Mouse (Mus musculus): ENCODE measurements around the gene Ppp1r21. TPM values are rescaled to one million over a fixed set of nuclear protein-coding genes. Genes with fewer than 3 reads are reported as not detected.

Gene Ppp1r21
- polyA plus RNA-seq, 1 experiment, result 47.7 TPM

- H3K4me1 ChIP-seq (ENCODE audit: control insufficient read depth, insufficient read depth, low read length), result peaks cover 17% of the 10 kb centered on the region
- TF ChIP-seq CTCF (conservative IDR thresholded peaks at IDR 0.05; ENCODE audit: insufficient read depth, insufficient read length, low read depth, low read length) (no peak), POLR2A (IDR thresholded peaks at IDR 0.05; ENCODE audit: low read depth, low read length) (no peak)
- no peaks in the 10 kb centered on the region for H3K36me3 ChIP-seq (ENCODE audit: control insufficient read depth, insufficient read depth, low read length)
- no peak overlapping the region for H3K27ac ChIP-seq (ENCODE audit: insufficient read depth, low read depth, low read length)
- DNase-seq, result no peak
- WGBS, result 92% methylated on average over 1 of the region's 1 CpGs
- H3K4me3 ChIP-seq (ENCODE audit: insufficient read depth, low read depth, low read length), result no peak overlapping the region
- no peaks in the 10 kb centered on the region for H3K27me3 ChIP-seq (replicated peaks; ENCODE audit: control insufficient read depth, insufficient read depth, low read length)
Measured at GRCm38 (mm10) chr17:88622711-88623110, 92.8 kb downstream of the Ppp1r21 start.

GRCm38 (mm10) chr17:88624386-88624785 lies 94.5 kb downstream of the Ppp1r21 start:
- WGBS, result 92% methylated on average over 4 of the region's 4 CpGs
- no peak for TF ChIP-seq CTCF (conservative IDR thresholded peaks at IDR 0.05; ENCODE audit: insufficient read depth, insufficient read length, low read depth, low read length)
- TF ChIP-seq POLR2A (IDR thresholded peaks at IDR 0.05; ENCODE audit: low read depth, low read length), result no peak

GRCm38 (mm10) chr17:88625350-88625749 lies 95.4 kb downstream of the Ppp1r21 start:
- DNase-seq, result no peak
- TF ChIP-seq CTCF (conservative IDR thresholded peaks at IDR 0.05; ENCODE audit: insufficient read depth, insufficient read length, low read depth, low read length) (no peak), POLR2A (IDR thresholded peaks at IDR 0.05; ENCODE audit: low read depth, low read length) (no peak)
- Histone ChIP-seq H3K27me3 (replicated peaks; ENCODE audit: control insufficient read depth, insufficient read depth, low read length) (no peaks in the 10 kb centered on the region), H3K36me3 (ENCODE audit: control insufficient read depth, insufficient read depth, low read length) (no peaks in the 10 kb centered on the region), H3K4me3 (ENCODE audit: insufficient read depth, low read depth, low read length) (no peak overlapping the region), H3K27ac (ENCODE audit: insufficient read depth, low read depth, low read length) (no peak overlapping the region), H3K4me1 (ENCODE audit: control insufficient read depth, insufficient read depth, low read length) (peaks cover 30% of the 10 kb centered on the region)
- 91% methylated on average over 13 of the region's 13 CpGs for WGBS

More at GRCm38 (mm10) chr17:88624386-88624785, 94.5 kb downstream of the Ppp1r21 start:
- no peak overlapping the region for H3K27ac ChIP-seq (ENCODE audit: insufficient read depth, low read depth, low read length)
- peaks cover 21% of the 10 kb centered on the region for H3K4me1 ChIP-seq (ENCODE audit: control insufficient read depth, insufficient read depth, low read length)
- H3K4me3 ChIP-seq (ENCODE audit: insufficient read depth, low read depth, low read length), result no peak overlapping the region
- H3K36me3 ChIP-seq (ENCODE audit: control insufficient read depth, insufficient read depth, low read length), result no peaks in the 10 kb centered on the region
- no peaks in the 10 kb centered on the region for H3K27me3 ChIP-seq (replicated peaks; ENCODE audit: control insufficient read depth, insufficient read depth, low read length)
- DNase-seq, result no peak

GRCm38 (mm10) chr17:88625931-88626330 lies 96.0 kb downstream of the Ppp1r21 start:
- Histone ChIP-seq H3K4me3 (ENCODE audit: insufficient read depth, low read depth, low read length) (no peak overlapping the region), H3K27ac (ENCODE audit: insufficient read depth, low read depth, low read length) (peak overlapping the region; percentile 89), H3K36me3 (ENCODE audit: control insufficient read depth, insufficient read depth, low read length) (no peaks in the 10 kb centered on the region), H3K4me1 (ENCODE audit: control insufficient read depth, insufficient read depth, low read length) (peaks cover 32% of the 10 kb centered on the region), H3K27me3 (replicated peaks; ENCODE audit: control insufficient read depth, insufficient read depth, low read length) (no peaks in the 10 kb centered on the region)
- WGBS, result 39% methylated on average over 7 of the region's 7 CpGs
- peak; percentile 16 for DNase-seq
- TF ChIP-seq CTCF (conservative IDR thresholded peaks at IDR 0.05; ENCODE audit: insufficient read depth, insufficient read length, low read depth, low read length) (no peak), POLR2A (IDR thresholded peaks at IDR 0.05; ENCODE audit: low read depth, low read length) (no peak)

- 17% methylated on average over 7 of the region's 7 CpGs for WGBS
- Histone ChIP-seq H3K4me3 (ENCODE audit: insufficient read depth, low read depth, low read length) (peak overlapping the region; percentile 51), H3K27me3 (replicated peaks; ENCODE audit: control insufficient read depth, insufficient read depth, low read length) (no peaks in the 10 kb centered on the region), H3K27ac (ENCODE audit: insufficient read depth, low read depth, low read length) (peak overlapping the region; percentile 89), H3K4me1 (ENCODE audit: control insufficient read depth, insufficient read depth, low read length) (peaks cover 32% of the 10 kb centered on the region), H3K36me3 (ENCODE audit: control insufficient read depth, insufficient read depth, low read length) (no peaks in the 10 kb centered on the region)
- TF ChIP-seq POLR2A (IDR thresholded peaks at IDR 0.05; ENCODE audit: low read depth, low read length), result no peak
- TF ChIP-seq CTCF (conservative IDR thresholded peaks at IDR 0.05; ENCODE audit: insufficient read depth, insufficient read length, low read depth, low read length), result no peak
- DNase-seq, result peak; percentile 75
Measured at GRCm38 (mm10) chr17:88626347-88626811, 96.5 kb downstream of the Ppp1r21 start.

GRCm38 (mm10) chr17:88627150-88627549 lies 97.2 kb downstream of the Ppp1r21 start:
- 26% methylated on average over 7 of the region's 7 CpGs for WGBS
- peak overlapping the region; percentile 89 for H3K27ac ChIP-seq (ENCODE audit: insufficient read depth, low read depth, low read length)
- H3K4me3 ChIP-seq (ENCODE audit: insufficient read depth, low read depth, low read length), result peak overlapping the region; percentile 51
- H3K4me1 ChIP-seq (ENCODE audit: control insufficient read depth, insufficient read depth, low read length), result peaks cover 34% of the 10 kb centered on the region
- no peaks in the 10 kb centered on the region for H3K27me3 ChIP-seq (replicated peaks; ENCODE audit: control insufficient read depth, insufficient read depth, low read length)
- H3K36me3 ChIP-seq (ENCODE audit: control insufficient read depth, insufficient read depth, low read length), result no peaks in the 10 kb centered on the region
- no peak for TF ChIP-seq POLR2A (IDR thresholded peaks at IDR 0.05; ENCODE audit: low read depth, low read length)
- TF ChIP-seq CTCF (conservative IDR thresholded peaks at IDR 0.05; ENCODE audit: insufficient read depth, insufficient read length, low read depth, low read length), result no peak
- DNase-seq, result peak; percentile 84

- peaks cover 37% of the 10 kb centered on the region for H3K4me1 ChIP-seq (ENCODE audit: control insufficient read depth, insufficient read depth, low read length)
- no peak for TF ChIP-seq POLR2A (IDR thresholded peaks at IDR 0.05; ENCODE audit: low read depth, low read length)
- TF ChIP-seq CTCF (conservative IDR thresholded peaks at IDR 0.05; ENCODE audit: insufficient read depth, insufficient read length, low read depth, low read length), result no peak
- 30% methylated on average over 10 of the region's 10 CpGs for WGBS
- H3K36me3 ChIP-seq (ENCODE audit: control insufficient read depth, insufficient read depth, low read length), result no peaks in the 10 kb centered on the region
- DNase-seq, result peak; percentile 95
- H3K27ac ChIP-seq (ENCODE audit: insufficient read depth, low read depth, low read length), result peak overlapping the region; percentile 79
- H3K4me3 ChIP-seq (ENCODE audit: insufficient read depth, low read depth, low read length), result no peak overlapping the region; the same call in 1 of the 2 replicates
- no peaks in the 10 kb centered on the region for H3K27me3 ChIP-seq (replicated peaks; ENCODE audit: control insufficient read depth, insufficient read depth, low read length)
Measured at GRCm38 (mm10) chr17:88628676-88629380, 98.9 kb downstream of the Ppp1r21 start.
